Mouse (Mus musculus): Measurements from ENCODE around the gene Esp38. TPM values are rescaled to one million over a fixed set of nuclear protein-coding genes. Genes with fewer than 3 reads are reported as not detected.

Esp38 gene
- not detected for polyA plus RNA-seq (2014; fragmentation: Illumina TruSeq; extraction: RNeasy Lipid Tissue Mini Kit (QIAGEN cat#74804); ENCODE audit: insufficient read depth, low read depth, low replicate concordance)

GRCm38 (mm10) chr17:39950220-39950619 is at the start of gene Esp38:
Gene Esp38 (plus strand): TSS chr17:39950520.

Other genes with a start within 250 kb of the Esp38 start
- not detected for gene AC192777.2, start 144.9 kb downstream of the Esp38 start, polyA plus RNA-seq (2014; fragmentation: Illumina TruSeq; extraction: RNeasy Lipid Tissue Mini Kit (QIAGEN cat#74804); ENCODE audit: insufficient read depth, low read depth, low replicate concordance)

Measured in lung, adult 10 weeks (tissue).